Mouse (Mus musculus): ENCODE measurements at regions not wholly inside any gene's neighbourhood (a gene's known extent, or its start where the extent isn't known, plus 50 kb on each side); places are given as distances from the start of the nearest gene placed in this dataset.

DNA sequence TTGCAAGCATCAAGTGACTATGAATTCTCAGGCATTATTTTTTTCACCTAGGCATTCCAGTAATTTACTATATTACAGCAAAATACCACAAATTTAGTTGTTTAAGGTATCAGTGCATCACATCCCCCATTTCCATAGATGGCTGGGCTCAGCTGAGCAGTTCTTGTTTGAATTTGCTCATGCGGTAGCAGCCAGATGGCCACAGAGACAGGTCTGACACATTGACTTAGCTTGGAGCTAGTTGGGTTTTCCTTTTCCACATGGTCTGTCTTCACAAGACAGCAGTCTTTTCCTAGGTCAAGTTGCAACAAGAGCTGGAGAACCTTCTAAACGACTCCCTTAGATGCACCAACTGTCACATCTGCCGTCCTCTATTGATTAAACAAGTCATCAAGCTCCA is 232.9 kb upstream of the Clnk start:
- TF ChIP-seq POLR2A (IDR thresholded peaks at IDR 0.05; ENCODE audit: low read depth, low read length) (no peak), CTCF (conservative IDR thresholded peaks at IDR 0.05; ENCODE audit: insufficient read depth, insufficient read length, low read depth, low read length) (no peak)

Measured in kidney, adult 2 months (tissue).